Mouse (Mus musculus): Measurements from ENCODE around the gene Cd6. TPM values are rescaled to one million over a fixed set of nuclear protein-coding genes. Genes with fewer than 3 reads are reported as not detected.

Gene Cd6
- polyA plus RNA-seq (2011; ENCODE audit: insufficient read depth, insufficient read length, low replicate concordance, missing spikeins): 2.1 TPM in 2 replicates

DNA sequence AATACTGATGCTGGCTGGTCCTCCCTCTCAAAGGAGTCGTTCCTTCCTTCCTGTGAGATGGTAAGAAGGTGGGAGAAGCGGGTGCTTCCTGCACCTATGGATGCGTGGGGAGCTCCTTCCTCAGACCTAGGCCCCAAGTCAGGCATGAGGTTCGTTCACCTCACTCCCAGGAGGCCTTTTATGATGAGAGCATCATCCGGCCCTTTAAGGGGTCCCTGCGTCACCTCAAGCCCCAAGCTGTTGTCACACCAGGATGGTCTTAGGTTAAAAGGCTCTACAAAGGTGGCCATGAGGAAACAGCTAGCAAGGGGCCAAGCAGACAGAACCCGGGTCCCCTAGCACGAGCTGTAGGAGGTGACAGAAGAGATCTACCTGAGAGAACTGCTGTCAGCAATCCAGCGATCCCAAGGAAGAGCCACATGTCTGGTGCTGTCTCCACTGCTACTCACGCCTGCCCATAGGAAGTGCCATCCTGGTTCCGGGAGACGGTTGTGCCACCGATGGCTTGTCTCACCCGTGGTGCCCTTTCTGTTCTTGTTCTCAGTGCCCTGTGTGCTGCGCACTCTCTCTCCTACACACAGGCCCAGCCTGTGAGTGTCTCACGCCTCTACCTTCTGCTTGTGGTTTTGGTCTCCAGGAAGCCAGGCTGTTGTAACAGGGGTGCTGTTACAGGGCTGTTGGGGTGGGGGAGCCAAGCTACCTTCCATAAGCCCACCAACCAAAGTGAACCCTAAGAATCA lies at the start of gene Cd6:
Gene Cd6, minus strand, starts transcription at position 623 of the 740 bp plus-strand sequence.
- Histone ChIP-seq H3K4me3 (replicated peaks; ENCODE audit: control insufficient read depth, low read depth, low read length) (peak within 1 kb of the TSS; percentile 25), H3K4me1 (ENCODE audit: control insufficient read depth, insufficient read depth, low read length) (peaks cover 2% of the 10 kb centered on the region; the same call in 1 of the 2 replicates), H3K27ac (ENCODE audit: control insufficient read depth, insufficient read depth, low read depth, low read length, poor library complexity) (no peak within 1 kb of the TSS)
- 39% methylated on average over 16 of the region's 16 CpGs for WGBS
- TF ChIP-seq CTCF (IDR thresholded peaks at IDR 0.05; ENCODE audit: control insufficient read depth, insufficient read depth, low read length) (no peak), POLR2A (IDR thresholded peaks at IDR 0.05; ENCODE audit: borderline replicate concordance, control insufficient read depth, low read depth, low read length) (no peak)

DNA sequence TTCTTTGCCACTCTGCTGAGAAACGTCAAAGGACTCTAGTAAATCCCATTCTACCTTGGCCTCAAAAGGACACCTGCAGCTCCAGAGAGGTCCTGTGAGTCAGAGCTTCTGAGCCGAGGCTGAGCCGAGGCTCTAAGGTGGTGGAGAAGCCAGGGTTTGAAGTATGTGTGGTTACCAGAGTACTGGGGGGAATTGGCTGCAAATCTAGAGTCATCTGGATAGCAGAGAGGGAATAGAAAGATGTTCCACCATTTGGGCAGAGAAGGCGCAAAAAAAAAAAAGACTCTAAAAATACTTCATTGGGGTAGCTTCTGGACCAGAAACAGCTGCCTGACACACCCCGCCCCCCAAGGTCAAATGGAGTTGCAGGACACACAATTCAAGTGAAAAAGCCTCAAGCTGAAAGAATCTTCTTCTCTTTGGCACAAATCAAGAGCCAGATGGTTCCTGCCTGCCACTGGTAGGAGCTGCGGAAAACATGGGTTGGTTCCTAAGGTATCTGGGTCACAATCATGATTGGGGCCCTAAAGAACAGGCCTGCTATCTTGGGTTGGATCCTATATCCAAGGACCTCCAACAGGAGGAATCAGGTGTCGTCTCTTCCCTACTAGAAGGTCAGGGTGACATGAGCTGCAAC lies 48.5 kb upstream of the Cd6 start:
- Histone ChIP-seq H3K4me3 (replicated peaks; ENCODE audit: control insufficient read depth, low read depth, low read length) (no peak overlapping the region), H3K4me1 (ENCODE audit: control insufficient read depth, insufficient read depth, low read length) (peaks cover 2% of the 10 kb centered on the region; the same call in 1 of the 2 replicates), H3K27ac (ENCODE audit: control insufficient read depth, insufficient read depth, low read depth, low read length, poor library complexity) (no peak overlapping the region)
- TF ChIP-seq CTCF (IDR thresholded peaks at IDR 0.05; ENCODE audit: control insufficient read depth, insufficient read depth, low read length) (no peak), POLR2A (IDR thresholded peaks at IDR 0.05; ENCODE audit: borderline replicate concordance, control insufficient read depth, low read depth, low read length) (no peak)
- 83% methylated on average over 7 of the region's 7 CpGs for WGBS

DNA sequence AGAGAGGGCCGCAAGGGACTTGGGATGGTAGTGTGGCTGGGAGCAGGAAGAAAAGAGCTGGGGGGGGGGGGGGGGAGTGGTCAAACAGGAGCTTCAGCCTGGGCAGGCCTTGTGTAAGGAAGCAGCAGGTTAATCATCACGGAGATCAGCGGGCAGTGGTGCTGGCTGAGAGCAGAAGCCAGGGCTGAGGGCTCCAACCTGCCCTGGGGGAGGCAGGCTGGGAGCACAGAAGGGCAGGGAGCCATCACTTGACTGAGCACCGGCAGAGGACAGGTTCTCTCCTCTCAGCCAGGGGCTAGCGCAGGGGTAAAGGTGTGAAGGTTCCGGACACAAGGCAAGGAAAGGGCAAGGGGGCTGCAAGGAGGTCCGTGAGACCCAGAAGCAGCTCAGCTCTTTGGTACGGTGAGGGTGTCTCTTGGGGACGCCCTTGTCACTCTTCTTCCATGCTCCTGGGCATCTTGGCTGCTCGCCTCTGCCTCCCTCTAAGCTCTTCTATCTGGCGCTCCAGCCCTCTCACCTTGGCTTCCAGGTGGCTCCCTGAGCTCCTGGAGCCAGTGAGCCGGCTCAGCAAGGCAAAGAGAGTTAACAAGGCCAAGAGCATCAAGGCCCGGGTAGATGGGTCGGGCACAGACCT lies 41.6 kb upstream of the Cd6 start:
- no peaks in the 10 kb centered on the region; the same call in 1 of the 2 replicates for H3K4me1 ChIP-seq (ENCODE audit: control insufficient read depth, insufficient read depth, low read length)
- no peak for TF ChIP-seq CTCF (IDR thresholded peaks at IDR 0.05; ENCODE audit: control insufficient read depth, insufficient read depth, low read length)
- TF ChIP-seq POLR2A (IDR thresholded peaks at IDR 0.05; ENCODE audit: borderline replicate concordance, control insufficient read depth, low read depth, low read length): no peak
- H3K4me3 ChIP-seq (replicated peaks; ENCODE audit: control insufficient read depth, low read depth, low read length): no peak overlapping the region
- H3K27ac ChIP-seq (ENCODE audit: control insufficient read depth, insufficient read depth, low read depth, low read length, poor library complexity): no peak overlapping the region
- 88% methylated on average over 14 of the region's 14 CpGs for WGBS

DNA sequence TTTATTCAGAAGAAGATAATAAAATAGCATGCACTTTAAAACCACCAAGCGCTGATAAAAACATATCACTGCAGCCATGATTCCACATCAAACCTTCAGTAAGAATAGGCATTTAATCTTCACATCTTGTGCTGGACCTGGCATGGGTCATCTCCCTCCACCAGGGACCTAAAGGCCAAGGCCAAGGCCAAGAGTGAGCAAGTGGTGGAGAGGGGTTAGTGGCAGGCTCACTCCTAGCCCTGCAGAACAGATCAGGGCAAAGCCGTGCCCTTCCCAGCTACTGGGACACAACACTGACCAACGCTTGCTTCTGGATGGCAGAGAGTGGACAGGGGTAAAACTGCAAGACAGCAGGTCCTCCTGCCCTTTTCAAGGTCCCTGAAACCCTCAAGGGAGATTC lies 40.8 kb upstream of the Cd6 start:
- 88% methylated on average over 3 of the region's 3 CpGs for WGBS
- no peak overlapping the region for H3K27ac ChIP-seq (ENCODE audit: control insufficient read depth, insufficient read depth, low read depth, low read length, poor library complexity)
- TF ChIP-seq CTCF (IDR thresholded peaks at IDR 0.05; ENCODE audit: control insufficient read depth, insufficient read depth, low read length) (no peak), POLR2A (IDR thresholded peaks at IDR 0.05; ENCODE audit: borderline replicate concordance, control insufficient read depth, low read depth, low read length) (no peak)
- no peak overlapping the region for H3K4me3 ChIP-seq (replicated peaks; ENCODE audit: control insufficient read depth, low read depth, low read length)
- H3K4me1 ChIP-seq (ENCODE audit: control insufficient read depth, insufficient read depth, low read length): no peaks in the 10 kb centered on the region; the same call in 1 of the 2 replicates

DNA sequence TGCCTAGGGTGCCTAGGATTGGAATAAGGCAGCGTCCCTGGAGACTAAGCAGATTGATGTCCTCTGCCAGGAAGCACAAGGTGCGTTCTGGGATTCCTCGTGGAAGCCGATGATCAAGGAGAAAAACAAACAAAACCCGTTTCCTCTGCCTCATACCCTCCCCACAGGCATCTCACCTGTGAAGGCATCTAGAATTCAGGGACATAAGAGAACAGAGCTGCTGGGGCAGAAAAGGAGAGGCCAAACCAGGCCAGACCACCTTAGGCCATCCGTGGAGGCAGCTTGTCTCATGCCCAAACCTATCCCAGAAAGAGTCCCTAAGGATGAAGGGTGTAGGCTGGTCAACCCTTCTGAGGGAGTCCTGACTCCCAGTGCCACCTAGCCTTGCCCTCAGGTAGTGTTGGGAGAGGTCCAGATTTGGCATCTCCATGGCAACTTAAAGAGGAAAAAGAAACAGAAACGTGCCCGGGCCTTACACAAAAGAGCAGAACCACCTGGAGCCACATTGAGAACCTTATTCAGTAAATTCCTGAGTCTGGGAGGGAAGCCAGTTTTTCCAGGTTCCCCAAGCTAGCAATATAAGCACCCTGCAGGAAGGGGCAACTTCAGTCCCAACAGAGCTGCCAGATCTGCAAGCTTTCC lies 40.1 kb upstream of the Cd6 start, which contains the start of gene Tmem132a:
Gene Tmem132a, minus strand, starts transcription at position 55 of the 642 bp plus-strand sequence.
- H3K4me1 ChIP-seq (ENCODE audit: control insufficient read depth, insufficient read depth, low read length): no peaks in the 10 kb centered on the region; the same call in 1 of the 2 replicates
- TF ChIP-seq CTCF (IDR thresholded peaks at IDR 0.05; ENCODE audit: control insufficient read depth, insufficient read depth, low read length) (no peak), POLR2A (IDR thresholded peaks at IDR 0.05; ENCODE audit: borderline replicate concordance, control insufficient read depth, low read depth, low read length) (no peak)
- WGBS: 24% methylated on average over 8 of the region's 8 CpGs
- H3K27ac ChIP-seq (ENCODE audit: control insufficient read depth, insufficient read depth, low read depth, low read length, poor library complexity): no peak within 1 kb of the TSS
- H3K4me3 ChIP-seq (replicated peaks; ENCODE audit: control insufficient read depth, low read depth, low read length): no peak within 1 kb of the TSS

DNA sequence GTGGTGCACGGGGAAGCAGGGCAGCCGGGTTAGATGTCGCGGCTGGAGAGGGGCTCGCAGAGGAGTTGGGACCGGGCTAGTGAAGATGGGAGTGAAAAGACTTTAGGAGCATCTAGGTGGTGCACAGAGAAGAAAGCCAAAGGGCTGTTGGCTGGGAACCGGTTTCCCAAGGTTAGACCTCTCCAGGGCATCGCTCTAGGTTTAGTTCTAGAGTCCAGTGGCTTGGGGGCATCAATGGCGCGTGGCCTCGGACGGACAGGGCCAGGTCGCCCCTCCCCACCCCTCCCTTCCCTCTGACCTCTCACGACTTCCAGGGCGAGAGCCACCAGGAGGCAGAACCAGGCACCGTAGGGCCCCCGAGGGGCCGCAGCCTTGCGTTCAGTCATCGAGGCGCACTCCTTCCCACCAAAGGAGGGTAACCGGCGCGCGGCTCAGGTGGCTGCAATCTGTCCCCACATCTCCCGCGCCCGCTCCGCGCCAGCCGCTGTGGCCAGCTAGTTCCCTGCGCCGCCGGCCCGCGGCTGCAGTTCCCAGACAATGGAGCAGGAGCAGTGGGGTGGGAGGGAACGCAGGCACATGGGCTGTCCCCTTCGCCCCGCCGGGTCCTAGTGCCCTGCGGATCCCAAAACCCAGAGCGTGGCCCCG lies 39.5 kb upstream of the Cd6 start:
- Histone ChIP-seq H3K4me3 (replicated peaks; ENCODE audit: control insufficient read depth, low read depth, low read length) (no peak overlapping the region), H3K4me1 (ENCODE audit: control insufficient read depth, insufficient read depth, low read length) (no peaks in the 10 kb centered on the region; the same call in 1 of the 2 replicates), H3K27ac (ENCODE audit: control insufficient read depth, insufficient read depth, low read depth, low read length, poor library complexity) (no peak overlapping the region)
- WGBS: 1% methylated on average over 42 of the region's 43 CpGs
- TF ChIP-seq POLR2A (IDR thresholded peaks at IDR 0.05; ENCODE audit: borderline replicate concordance, control insufficient read depth, low read depth, low read length) (no peak), CTCF (IDR thresholded peaks at IDR 0.05; ENCODE audit: control insufficient read depth, insufficient read depth, low read length) (no peak)

DNA sequence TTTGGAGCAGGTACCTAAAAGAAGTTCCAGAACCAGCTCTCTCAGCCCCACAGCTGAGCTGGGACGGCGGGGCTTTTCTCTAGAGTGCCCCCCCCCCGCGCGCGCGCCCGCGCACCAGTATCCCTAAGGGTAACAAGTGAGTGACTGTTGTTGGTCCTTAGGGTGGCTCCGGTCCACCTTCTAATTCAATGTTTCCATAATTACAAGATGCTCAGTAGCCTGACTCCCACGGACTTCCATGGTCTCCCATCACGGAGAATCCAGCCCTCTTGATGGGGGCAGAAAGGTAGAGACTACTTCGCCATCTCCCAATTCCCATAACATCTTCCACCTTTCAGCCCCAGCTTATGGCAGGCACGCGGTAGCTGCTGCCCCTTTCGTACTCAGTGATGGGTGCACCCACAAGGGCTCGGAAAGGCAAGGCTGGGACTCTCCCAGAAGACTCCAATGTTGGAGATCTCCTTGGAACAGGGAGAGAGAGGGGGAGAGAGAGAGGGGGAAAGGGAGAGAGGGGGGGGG lies 38.8 kb upstream of the Cd6 start:
- WGBS: 4% methylated on average over 17 of the region's 17 CpGs
- no peak overlapping the region for H3K4me3 ChIP-seq (replicated peaks; ENCODE audit: control insufficient read depth, low read depth, low read length)
- no peaks in the 10 kb centered on the region; the same call in 1 of the 2 replicates for H3K4me1 ChIP-seq (ENCODE audit: control insufficient read depth, insufficient read depth, low read length)
- no peak overlapping the region for H3K27ac ChIP-seq (ENCODE audit: control insufficient read depth, insufficient read depth, low read depth, low read length, poor library complexity)
- TF ChIP-seq CTCF (IDR thresholded peaks at IDR 0.05; ENCODE audit: control insufficient read depth, insufficient read depth, low read length): no peak
- no peak for TF ChIP-seq POLR2A (IDR thresholded peaks at IDR 0.05; ENCODE audit: borderline replicate concordance, control insufficient read depth, low read depth, low read length)
